Mouse (Mus musculus) brain, embryonic 14.5 days (tissue): Measurements from ENCODE around the gene Hmgn1.

Source experiments
- CTCF ChIP-seq: fragments of 200-500 bp; IDR thresholded peaks from 2 replicates; pipeline ENCODE4 v1.5.1; 2012; ENCODE audit warnings: inconsistent platforms, mild to moderate bottlenecking, moderate library complexity, borderline replicate concordance; ENCODE audit not compliant: insufficient read depth, insufficient read length; ENCODE audit errors: extremely low read depth
- POLR2A ChIP-seq: fragments of 200-500 bp; IDR thresholded peaks from 2 replicates; pipeline ENCODE4 v1.6.1; 2012; ENCODE audit warnings: mild to moderate bottlenecking, inconsistent platforms, borderline replicate concordance; ENCODE audit not compliant: poor library complexity, insufficient read depth, insufficient read length, severe bottlenecking; ENCODE audit errors: extremely low read depth

GRCm38 (mm10) chr16:96161336-96161735, 33.8 kb upstream of the Hmgn1 start:
- TF ChIP-seq POLR2A (no peak), CTCF (no peak)
